Mouse (Mus musculus) stomach, postnatal 0 days (tissue): ENCODE data around the gene Aldh5a1. TPM values are rescaled to one million over a fixed set of nuclear protein-coding genes. Genes with fewer than 3 reads are reported as not detected.

ENCODE experiments used
- ATAC-seq: fragments of 200-750 bp; cut with Nextera tagmentation; 2 replicates; pipeline ENCODE4 v1.8.0; 2017; ENCODE audit not compliant: low FRiP score, low TSS enrichment
- DNase-seq: peaks from one replicate; pipeline ENCODE4 v3.0.0-alpha.2; 2016; ENCODE audit warnings: low spot score
- H3K27ac ChIP-seq: fragments of 300-500 bp; sonication (generic); replicated peaks from 2 replicates; pipeline ENCODE4 v1.5.1; 2014; ENCODE audit warnings: mild to moderate bottlenecking, control low read depth
- H3K27me3 ChIP-seq: fragments of 300-500 bp; sonication (generic); 2 replicates; pipeline ENCODE4 v1.6.1; 2014; ENCODE audit warnings: low read length; ENCODE audit not compliant: control insufficient read depth, insufficient read depth
- H3K36me3 ChIP-seq: fragments of 300-500 bp; sonication (generic); 2 replicates; pipeline ENCODE4 v1.6.1; 2014; ENCODE audit warnings: low read length, mixed read lengths; ENCODE audit not compliant: control insufficient read depth, insufficient read depth
- H3K4me1 ChIP-seq: fragments of 300-500 bp; sonication (generic); replicated peaks from 2 replicates; pipeline ENCODE4 v1.6.1; 2014; ENCODE audit warnings: antibody characterized with exemption; ENCODE audit not compliant: control insufficient read depth, insufficient read depth
- H3K4me2 ChIP-seq: fragments of 300-500 bp; sonication (generic); replicated peaks from 2 replicates; pipeline ENCODE4 v1.6.1; 2014; ENCODE audit warnings: low read depth, mild to moderate bottlenecking, control low read depth, moderate library complexity
- H3K4me3 ChIP-seq: fragments of 300-500 bp; sonication (generic); 2 replicates; pipeline ENCODE4 v1.5.1; 2014; ENCODE audit warnings: low read depth, low read length, control low read depth
- H3K9ac ChIP-seq: fragments of 300-500 bp; sonication (generic); 2 replicates; pipeline ENCODE4 v1.6.1; 2014; ENCODE audit warnings: mild to moderate bottlenecking, low read length, control low read depth, mixed read lengths
- H3K9me3 ChIP-seq: fragments of 300-500 bp; sonication (generic); 2 replicates; pipeline ENCODE4 v1.6.1; 2016; ENCODE audit warnings: low read length; ENCODE audit not compliant: control insufficient read depth
- CTCF ChIP-seq: IDR thresholded peaks from 2 replicates; pipeline ENCODE4 v1.5.1; 2016; ENCODE audit warnings: antibody characterized with exemption, low read depth, mild to moderate bottlenecking, moderate library complexity
- EP300 ChIP-seq: optimal IDR thresholded peaks from 2 replicates; pipeline ENCODE3; 2016; ENCODE audit warnings: antibody characterized with exemption
- WGBS: fragments of 180-500 bp; shearing (Covaris S2); extraction: QIAGEN DNeasy Blood & Tissue Kit; methylation state at CpG from one replicate; pipeline ENCODE4 v1.1.7; 2014; 5-methylcytosine and 5-hydroxymethylcytosine counted together
- polyA plus RNA-seq: library from polyadenylated mRNA; unstranded; fragments of >200 nt; fragmentation: Nextera tagmentation; extraction: Ambion mirVana; gene quantifications from 2 replicates; pipeline ENCODE4 v1.2.1, GENCODE M21; 2015

Gene Aldh5a1
- polyA plus RNA-seq, 1 experiment from 2014 or later: 6.1 TPM

DNA sequence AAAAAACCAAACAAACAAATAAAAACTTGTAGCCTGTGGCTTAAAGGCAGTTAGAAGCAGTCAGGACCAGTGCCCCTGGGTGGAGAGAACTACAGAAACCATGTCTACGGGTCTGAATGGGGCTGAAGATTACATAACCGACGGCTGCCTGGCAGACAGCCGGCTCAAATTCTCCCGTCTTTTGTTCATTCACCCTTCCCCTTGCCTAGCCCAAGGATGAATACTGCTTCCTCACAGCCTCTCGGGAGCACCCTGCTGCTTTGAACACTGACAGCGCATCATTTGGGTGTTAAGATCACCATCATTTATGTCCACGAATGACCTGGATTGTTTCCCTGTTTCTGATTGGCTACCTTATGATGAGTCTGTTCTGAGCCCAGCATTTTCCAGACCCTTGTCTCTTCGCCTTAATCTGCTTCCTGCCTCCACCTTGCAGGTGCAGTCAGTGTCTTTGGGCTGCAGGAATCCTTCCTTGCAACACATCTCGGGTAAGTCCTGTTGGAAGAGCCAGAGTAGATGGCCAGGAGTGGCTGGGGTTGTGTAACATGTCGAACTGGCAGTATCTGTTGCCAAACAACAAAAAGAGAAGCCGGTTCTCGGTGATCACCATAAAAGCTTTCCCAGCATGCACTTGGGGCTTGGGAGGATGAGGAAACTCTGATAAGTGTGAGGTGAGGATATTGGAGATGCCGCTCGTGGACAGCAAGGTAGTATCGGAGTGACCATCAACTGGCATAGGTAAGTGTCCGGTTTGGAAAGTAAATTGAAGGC, 5.2 kb upstream of the Aldh5a1 start, which contains the start of gene Gpld1:
Gpld1 (plus strand) TSS at position 641 of the 771 bp plus-strand sequence.
- Histone ChIP-seq H3K9ac (no peak within 1 kb of the TSS), H3K36me3 (no peaks in the 10 kb centered on the region), H3K27me3 (no peaks in the 10 kb centered on the region), H3K4me1 (no peaks in the 10 kb centered on the region), H3K27ac (no peak within 1 kb of the TSS), H3K4me3 (0 out of 2 replicates have a peak within 1 kb of the TSS, but pooled peaks have one; percentile 4), H3K4me2 (no peak within 1 kb of the TSS), H3K9me3 (no peaks in the 10 kb centered on the region)
- ATAC-seq (no peak), DNase-seq (no peak)
- TF ChIP-seq EP300: no peak
- no peak for TF ChIP-seq CTCF
- WGBS: 53% methylated on average over 17 of the region's 17 CpGs

DNA sequence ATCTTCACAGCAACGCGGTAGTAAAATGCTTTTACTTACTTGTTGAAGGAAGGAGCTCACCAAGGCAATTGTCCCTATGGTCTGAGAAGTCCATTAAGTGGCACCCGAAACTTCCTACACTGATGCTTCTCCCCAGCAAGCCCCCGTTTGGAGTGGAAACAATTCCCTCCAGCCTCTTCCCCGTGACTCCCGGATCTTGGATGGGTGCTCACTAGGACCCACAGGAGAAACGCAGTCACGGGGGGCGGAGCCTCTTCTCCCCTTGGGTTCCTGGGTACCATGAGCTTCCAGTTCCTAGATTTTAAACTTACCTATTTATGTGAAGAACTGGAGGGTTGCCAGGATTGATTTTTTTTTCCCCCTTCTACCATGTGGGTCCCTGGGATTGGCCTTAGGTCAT, 2.0 kb upstream of the Aldh5a1 start:
- Histone ChIP-seq H3K9me3 (no peaks in the 10 kb centered on the region), H3K4me1 (no peaks in the 10 kb centered on the region), H3K36me3 (no peaks in the 10 kb centered on the region), H3K4me2 (no peak overlapping the region), H3K4me3 (no peak overlapping the region), H3K27ac (no peak overlapping the region), H3K27me3 (no peaks in the 10 kb centered on the region), H3K9ac (no peak overlapping the region)
- ATAC-seq (no peak), DNase-seq (no peak)
- 84% methylated on average over 9 of the region's 9 CpGs for WGBS
- TF ChIP-seq CTCF (no peak), EP300 (no peak)

DNA sequence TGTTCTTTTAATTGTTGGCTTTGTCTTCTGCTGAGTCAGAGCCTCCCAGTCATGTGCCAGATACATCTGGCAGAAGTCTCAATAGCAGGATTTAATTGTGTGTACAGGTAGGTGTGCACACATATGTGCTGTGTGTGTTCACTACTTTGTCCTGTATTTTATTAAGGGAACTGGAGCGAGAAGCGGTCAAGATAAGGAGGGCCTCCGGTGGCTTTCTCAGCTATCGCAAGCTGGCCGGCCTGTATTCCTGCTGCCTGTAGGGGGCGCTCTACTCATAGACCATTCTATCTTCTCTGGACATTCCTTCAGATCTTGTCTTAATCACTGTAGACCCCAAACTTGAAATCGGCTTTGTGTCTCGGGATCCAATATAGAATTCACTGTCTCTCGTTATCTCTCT, 1.2 kb upstream of the Aldh5a1 start:
- DNase-seq (peak; percentile 79), ATAC-seq (peak; percentile 63)
- peak; percentile 87 for TF ChIP-seq CTCF
- TF ChIP-seq EP300: no peak
- Histone ChIP-seq H3K4me1 (no peaks in the 10 kb centered on the region), H3K4me2 (0 out of 2 replicates have a peak overlapping the region, but pooled peaks have one; percentile 75), H3K9ac (no peak overlapping the region), H3K36me3 (no peaks in the 10 kb centered on the region), H3K27me3 (no peaks in the 10 kb centered on the region), H3K27ac (no peak overlapping the region), H3K4me3 (no peak overlapping the region), H3K9me3 (no peaks in the 10 kb centered on the region)
- 35% methylated on average over 9 of the region's 9 CpGs for WGBS

DNA sequence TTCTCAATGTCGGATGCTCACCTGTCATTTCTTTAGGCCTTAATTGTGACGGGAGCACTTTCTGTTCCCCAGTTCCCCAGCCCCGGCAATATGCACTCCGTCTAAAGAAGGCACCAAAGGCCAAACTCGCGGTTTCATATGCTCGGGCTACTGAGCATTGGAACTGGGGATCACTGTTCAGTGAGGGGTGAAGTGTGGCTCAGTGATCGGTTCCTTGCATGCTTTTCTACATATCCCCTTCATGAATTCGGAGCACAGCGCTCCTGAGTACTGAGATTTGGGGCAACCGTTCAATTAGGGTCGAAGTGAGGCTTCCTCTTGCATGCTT, 342 bp upstream of the Aldh5a1 start:
- H3K9ac ChIP-seq: peak overlapping the region; percentile 97
- 14% methylated on average over 12 of the region's 12 CpGs for WGBS
- peak overlapping the region; percentile 93 for H3K4me3 ChIP-seq
- peak overlapping the region; percentile 75 for H3K4me2 ChIP-seq
- no peaks in the 10 kb centered on the region for H3K9me3 ChIP-seq
- H3K27me3 ChIP-seq: no peaks in the 10 kb centered on the region
- DNase-seq: no peak
- H3K4me1 ChIP-seq: no peaks in the 10 kb centered on the region
- no peak for ATAC-seq
- H3K27ac ChIP-seq: peak overlapping the region; percentile 98
- H3K36me3 ChIP-seq: no peaks in the 10 kb centered on the region
- TF ChIP-seq CTCF: no peak

DNA sequence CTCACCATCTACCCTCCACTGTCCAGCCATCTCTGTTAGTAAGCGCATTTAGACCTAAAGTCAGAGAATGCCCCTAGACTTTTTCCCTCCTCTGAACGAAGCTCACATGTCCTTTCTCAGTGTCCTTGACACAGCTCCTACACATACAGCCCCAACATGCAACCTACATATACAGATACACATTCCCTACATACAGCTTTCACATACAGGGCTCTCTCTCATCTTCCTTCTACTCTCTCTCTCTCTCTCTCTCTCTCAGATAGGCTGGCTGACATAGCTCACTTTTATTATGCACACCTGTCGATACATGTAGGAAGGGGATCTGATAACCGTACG, 721 bp downstream of the Aldh5a1 start:
- Histone ChIP-seq H3K4me3 (peak overlapping the region; percentile 93), H3K27ac (peak overlapping the region; percentile 98; the same call in 1 of the 2 replicates), H3K9ac (peak overlapping the region; percentile 97), H3K4me1 (no peaks in the 10 kb centered on the region), H3K27me3 (no peaks in the 10 kb centered on the region), H3K4me2 (peak overlapping the region; percentile 75), H3K36me3 (no peaks in the 10 kb centered on the region), H3K9me3 (no peaks in the 10 kb centered on the region)
- DNase-seq: no peak
- no peak for TF ChIP-seq EP300
- TF ChIP-seq CTCF: no peak
- ATAC-seq: no peak; the same call in 1 of the 2 replicates
- 17% methylated on average over 5 of the region's 5 CpGs for WGBS

DNA sequence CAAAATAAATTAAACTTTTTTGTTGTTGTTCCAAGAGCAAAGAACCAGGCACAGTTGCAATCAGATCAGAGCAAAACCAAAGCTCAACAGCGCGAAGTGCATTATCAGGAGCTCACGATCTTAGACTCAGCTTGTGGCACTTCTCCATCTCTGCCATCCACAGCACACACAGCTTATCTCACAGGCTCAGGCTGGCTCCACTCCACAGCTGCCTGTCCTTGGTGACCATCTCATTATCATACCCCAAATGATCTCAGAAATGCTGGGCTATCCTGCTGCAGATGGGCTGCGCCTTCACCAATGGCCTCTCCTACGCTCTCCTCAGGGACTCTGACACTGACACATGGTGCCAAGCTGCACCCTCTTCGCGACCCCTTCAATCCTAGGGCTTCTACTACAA, 4.3 kb downstream of the Aldh5a1 start:
- 93% methylated on average over 7 of the region's 7 CpGs for WGBS
- DNase-seq (no peak), ATAC-seq (no peak)
- Histone ChIP-seq H3K4me3 (no peak overlapping the region), H3K36me3 (no peaks in the 10 kb centered on the region), H3K9me3 (no peaks in the 10 kb centered on the region), H3K9ac (no peak overlapping the region), H3K27ac (no peak overlapping the region), H3K4me1 (no peaks in the 10 kb centered on the region), H3K4me2 (no peak overlapping the region), H3K27me3 (no peaks in the 10 kb centered on the region)
- TF ChIP-seq EP300 (no peak), CTCF (no peak)
